Mouse (Mus musculus): ENCODE data around the gene Tmem54. TPM values are rescaled to one million over a fixed set of nuclear protein-coding genes. Genes with fewer than 3 reads are reported as not detected.
A peak's percentile ranks its signal among the peaks of the same experiment; 100 is the strongest.

Gene Tmem54
- total RNA-seq (2014; fragmentation: Nextera tagmentation) = not detected in 2 replicates
- not detected in 2 replicates for total RNA-seq (2017)
- polyA plus RNA-seq (2012) = not detected in 2 replicates

GRCm38 (mm10) chr4:129105356-129105755 lies at the start of gene Tmem54:
Tmem54 (plus strand) TSS chr4:129105548.
- Histone ChIP-seq H3K9me3 (replicated peaks) (no peaks in the 10 kb centered on the region), H3K4me3 (ENCODE audit: low read depth, low read length) (0 out of 2 replicates have a peak within 1 kb of the TSS, but pooled peaks have one; percentile 9), H3K27me3 (ENCODE audit: insufficient read depth, low read length) (peaks cover 58% of the 10 kb centered on the region), H3K4me1 (ENCODE audit: insufficient read depth, low read depth, low read length) (no peaks in the 10 kb centered on the region; the same call in 1 of the 2 replicates), H3K36me3 (replicated peaks) (no peaks in the 10 kb centered on the region)
- TF ChIP-seq TAL1 (conservative IDR thresholded peaks at IDR 0.05; ENCODE audit: low read depth, low read length) = no peak
- TF ChIP-seq CTCF (IDR thresholded peaks at IDR 0.05; ENCODE audit: low read depth, low read length) = no peak
- TF ChIP-seq GATA2 (IDR thresholded peaks at IDR 0.05; ENCODE audit: borderline replicate concordance, low read depth, low read length) = no peak
- TF ChIP-seq GATA1 (IDR thresholded peaks at IDR 0.05; ENCODE audit: borderline replicate concordance, low read length) = no peak
- TF ChIP-seq POLR2AphosphoS5 (IDR thresholded peaks at IDR 0.05; ENCODE audit: insufficient replicate concordance, low read depth, low read length) = no peak
- ATAC-seq (ENCODE audit: extremely low read depth, insufficient number of reproducible peaks, low FRiP score, poor library complexity, severe bottlenecking) (no peak), DNase-seq (ENCODE audit: low spot score) (no peak)

GRCm38 (mm10) chr4:129055562-129055961 lies 49.8 kb upstream of the Tmem54 start:
- Histone ChIP-seq H3K4me1 (ENCODE audit: insufficient read depth, low read depth, low read length) (peaks cover 48% of the 10 kb centered on the region), H3K4me3 (ENCODE audit: low read depth, low read length) (no peak overlapping the region), H3K27me3 (ENCODE audit: insufficient read depth, low read length) (no peaks in the 10 kb centered on the region), H3K9me3 (replicated peaks) (no peaks in the 10 kb centered on the region), H3K36me3 (replicated peaks) (peaks cover 27% of the 10 kb centered on the region)
- DNase-seq (ENCODE audit: low spot score) (no peak), ATAC-seq (ENCODE audit: extremely low read depth, insufficient number of reproducible peaks, low FRiP score, poor library complexity, severe bottlenecking) (no peak)
- TF ChIP-seq TAL1 (conservative IDR thresholded peaks at IDR 0.05; ENCODE audit: low read depth, low read length) = no peak
- no peak for TF ChIP-seq POLR2AphosphoS5 (IDR thresholded peaks at IDR 0.05; ENCODE audit: insufficient replicate concordance, low read depth, low read length)
- no peak for TF ChIP-seq CTCF (IDR thresholded peaks at IDR 0.05; ENCODE audit: low read depth, low read length)
- no peak for TF ChIP-seq GATA1 (IDR thresholded peaks at IDR 0.05; ENCODE audit: borderline replicate concordance, low read length)
- TF ChIP-seq GATA2 (IDR thresholded peaks at IDR 0.05; ENCODE audit: borderline replicate concordance, low read depth, low read length) = no peak

GRCm38 (mm10) chr4:129057533-129058206 lies 47.7 kb upstream of the Tmem54 start:
- no peaks in the 10 kb centered on the region for H3K27me3 ChIP-seq (ENCODE audit: insufficient read depth, low read length)
- peaks cover 44% of the 10 kb centered on the region for H3K4me1 ChIP-seq (ENCODE audit: insufficient read depth, low read depth, low read length)
- peaks cover 28% of the 10 kb centered on the region for H3K36me3 ChIP-seq (replicated peaks)
- H3K9me3 ChIP-seq (replicated peaks) = no peaks in the 10 kb centered on the region
- no peak for TF ChIP-seq GATA1 (IDR thresholded peaks at IDR 0.05; ENCODE audit: borderline replicate concordance, low read length)
- no peak for TF ChIP-seq POLR2AphosphoS5 (IDR thresholded peaks at IDR 0.05; ENCODE audit: insufficient replicate concordance, low read depth, low read length)
- no peak for TF ChIP-seq CTCF (IDR thresholded peaks at IDR 0.05; ENCODE audit: low read depth, low read length)
- TF ChIP-seq GATA2 (IDR thresholded peaks at IDR 0.05; ENCODE audit: borderline replicate concordance, low read depth, low read length) = no peak
- no peak for TF ChIP-seq TAL1 (conservative IDR thresholded peaks at IDR 0.05; ENCODE audit: low read depth, low read length)
- ATAC-seq (ENCODE audit: extremely low read depth, insufficient number of reproducible peaks, low FRiP score, poor library complexity, severe bottlenecking) = peak; percentile 69
- H3K4me3 ChIP-seq (ENCODE audit: low read depth, low read length) = peak overlapping the region; percentile 97
- peak; percentile 88 for DNase-seq (ENCODE audit: low spot score)

- peak; percentile 40 for DNase-seq (ENCODE audit: low spot score)
- peak within 1 kb of the TSS; percentile 97 for H3K4me3 ChIP-seq (ENCODE audit: low read depth, low read length)
- H3K9me3 ChIP-seq (replicated peaks) = no peaks in the 10 kb centered on the region
- ATAC-seq (ENCODE audit: extremely low read depth, insufficient number of reproducible peaks, low FRiP score, poor library complexity, severe bottlenecking) = no peak
- TF ChIP-seq TAL1 (conservative IDR thresholded peaks at IDR 0.05; ENCODE audit: low read depth, low read length) (no peak), GATA1 (IDR thresholded peaks at IDR 0.05; ENCODE audit: borderline replicate concordance, low read length) (no peak), GATA2 (IDR thresholded peaks at IDR 0.05; ENCODE audit: borderline replicate concordance, low read depth, low read length) (no peak), POLR2AphosphoS5 (IDR thresholded peaks at IDR 0.05; ENCODE audit: insufficient replicate concordance, low read depth, low read length) (no peak), CTCF (IDR thresholded peaks at IDR 0.05; ENCODE audit: low read depth, low read length) (no peak)
- H3K4me1 ChIP-seq (ENCODE audit: insufficient read depth, low read depth, low read length) = peaks cover 50% of the 10 kb centered on the region
- no peaks in the 10 kb centered on the region for H3K27me3 ChIP-seq (ENCODE audit: insufficient read depth, low read length)
- peaks cover 31% of the 10 kb centered on the region for H3K36me3 ChIP-seq (replicated peaks)
These were observed 46.9 kb upstream of the Tmem54 start, which contains the start of gene Rnf19b for GRCm38 (mm10) chr4:129058207-129059092. Rnf19b (plus strand) TSS chr4:129058271.

- peak overlapping the region; percentile 97 for H3K4me3 ChIP-seq (ENCODE audit: low read depth, low read length)
- H3K36me3 ChIP-seq (replicated peaks) = peaks cover 28% of the 10 kb centered on the region
- ATAC-seq (ENCODE audit: extremely low read depth, insufficient number of reproducible peaks, low FRiP score, poor library complexity, severe bottlenecking) = 0 out of 2 replicates have a peak, but pooled peaks have one; percentile 32
- H3K9me3 ChIP-seq (replicated peaks) = no peaks in the 10 kb centered on the region
- TF ChIP-seq GATA2 (IDR thresholded peaks at IDR 0.05; ENCODE audit: borderline replicate concordance, low read depth, low read length) (no peak), TAL1 (conservative IDR thresholded peaks at IDR 0.05; ENCODE audit: low read depth, low read length) (no peak), CTCF (IDR thresholded peaks at IDR 0.05; ENCODE audit: low read depth, low read length) (no peak), POLR2AphosphoS5 (IDR thresholded peaks at IDR 0.05; ENCODE audit: insufficient replicate concordance, low read depth, low read length) (no peak), GATA1 (IDR thresholded peaks at IDR 0.05; ENCODE audit: borderline replicate concordance, low read length) (no peak)
- H3K4me1 ChIP-seq (ENCODE audit: insufficient read depth, low read depth, low read length) = peaks cover 50% of the 10 kb centered on the region
- no peaks in the 10 kb centered on the region for H3K27me3 ChIP-seq (ENCODE audit: insufficient read depth, low read length)
- peak; percentile 33 for DNase-seq (ENCODE audit: low spot score)
These were observed 46.2 kb upstream of the Tmem54 start for GRCm38 (mm10) chr4:129059125-129059551.

All from G1E (cell line).